Mouse (Mus musculus): ENCODE results near the gene Lhfp.

DNA sequence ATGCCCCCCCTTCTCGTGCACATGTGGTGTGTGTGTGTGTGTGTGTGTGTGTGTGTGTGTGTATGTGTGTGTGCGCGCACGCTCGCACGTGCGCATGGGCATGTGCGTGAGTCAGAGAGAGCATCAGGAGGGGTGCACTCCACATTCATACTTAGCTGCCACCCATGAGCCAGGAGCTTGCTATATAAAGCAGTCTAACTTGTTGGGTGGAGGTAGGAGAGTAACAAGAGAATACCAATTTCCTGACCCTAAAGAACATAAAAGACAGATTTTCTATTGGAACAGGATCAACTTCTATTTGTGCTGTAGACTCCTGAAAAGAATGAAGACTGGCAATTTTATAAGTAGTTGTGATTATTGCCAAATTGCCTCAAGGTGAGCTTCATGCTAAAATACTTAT, 39.4 kb downstream of the Lhfp start:
- TF ChIP-seq CTCF (IDR thresholded peaks at IDR 0.05) (no peak), EP300 (IDR thresholded peaks at IDR 0.05; ENCODE audit: insufficient read depth, low read depth, low read length) (no peak), POLR2A (IDR thresholded peaks at IDR 0.05; ENCODE audit: insufficient read depth, low read depth, low read length) (no peak)
